Mouse (Mus musculus): ENCODE measurements around the gene Fibcd1. TPM values are rescaled to one million over a fixed set of nuclear protein-coding genes. Genes with fewer than 3 reads are reported as not detected.

The Fibcd1 gene
- 5.3 and 6.9 TPM in 2 replicates for polyA plus RNA-seq (2016; fragmentation: Nextera tagmentation; extraction: Ambion mirVana)

- peaks cover 37% of the 10 kb centered on the region for H3K4me1 ChIP-seq
- under 1% methylated on average over 81 of the region's 88 CpGs for WGBS
- no peaks in the 10 kb centered on the region for H3K36me3 ChIP-seq
- no peak for ATAC-seq (ENCODE audit: low FRiP score, low read depth)
- H3K4me2 ChIP-seq (replicated peaks): peak within 1 kb of the TSS; percentile 91
- H3K4me3 ChIP-seq: peak within 1 kb of the TSS; percentile 54
- no peaks in the 10 kb centered on the region for H3K9me3 ChIP-seq
- H3K9ac ChIP-seq (replicated peaks): peak within 1 kb of the TSS; percentile 59
- H3K27me3 ChIP-seq: peaks cover 69% of the 10 kb centered on the region
- no peak within 1 kb of the TSS for H3K27ac ChIP-seq (replicated peaks)
Observed at GRCm38 (mm10) chr2:31845896-31846691, at the start of gene Fibcd1. Fibcd1 (minus strand) TSS chr2:31846005.

GRCm38 (mm10) chr2:31894221-31894870, 48.5 kb upstream of the Fibcd1 start:
- Histone ChIP-seq H3K4me2 (replicated peaks) (no peak overlapping the region), H3K4me3 (no peak overlapping the region), H3K9me3 (no peaks in the 10 kb centered on the region), H3K27me3 (peaks cover 7% of the 10 kb centered on the region), H3K9ac (replicated peaks) (no peak overlapping the region), H3K4me1 (peaks cover 4% of the 10 kb centered on the region; the same call in 1 of the 2 replicates), H3K36me3 (no peaks in the 10 kb centered on the region), H3K27ac (replicated peaks) (no peak overlapping the region)
- 56% methylated on average over 13 of the region's 13 CpGs for WGBS
- ATAC-seq (ENCODE audit: low FRiP score, low read depth): no peak

- no peak overlapping the region for H3K4me2 ChIP-seq (replicated peaks)
- H3K27ac ChIP-seq (replicated peaks): no peak overlapping the region
- H3K4me1 ChIP-seq: peaks cover 4% of the 10 kb centered on the region; the same call in 1 of the 2 replicates
- peaks cover 18% of the 10 kb centered on the region for H3K27me3 ChIP-seq
- WGBS: 73% methylated on average over 10 of the region's 10 CpGs
- H3K9me3 ChIP-seq: no peaks in the 10 kb centered on the region
- H3K9ac ChIP-seq (replicated peaks): no peak overlapping the region
- ATAC-seq (ENCODE audit: low FRiP score, low read depth): no peak
- no peaks in the 10 kb centered on the region for H3K36me3 ChIP-seq
- no peak overlapping the region for H3K4me3 ChIP-seq
Observed at GRCm38 (mm10) chr2:31893110-31893669, 47.4 kb upstream of the Fibcd1 start.

- no peak overlapping the region for H3K4me3 ChIP-seq
- H3K27me3 ChIP-seq: peaks cover 38% of the 10 kb centered on the region
- H3K36me3 ChIP-seq: no peaks in the 10 kb centered on the region
- 80% methylated on average over 2 of the region's 2 CpGs for WGBS
- H3K27ac ChIP-seq (replicated peaks): no peak overlapping the region
- H3K9ac ChIP-seq (replicated peaks): no peak overlapping the region
- H3K4me2 ChIP-seq (replicated peaks): no peak overlapping the region
- no peaks in the 10 kb centered on the region for H3K9me3 ChIP-seq
- H3K4me1 ChIP-seq: peaks cover 9% of the 10 kb centered on the region; the same call in 1 of the 2 replicates
- no peak for ATAC-seq (ENCODE audit: low FRiP score, low read depth)
Observed at GRCm38 (mm10) chr2:31891219-31891618, 45.4 kb upstream of the Fibcd1 start.

- H3K4me3 ChIP-seq: no peak overlapping the region
- H3K9ac ChIP-seq (replicated peaks): no peak overlapping the region
- H3K9me3 ChIP-seq: no peaks in the 10 kb centered on the region
- H3K27me3 ChIP-seq: peaks cover 61% of the 10 kb centered on the region
- no peaks in the 10 kb centered on the region for H3K36me3 ChIP-seq
- 36% methylated on average over 1 of the region's 1 CpGs for WGBS
- no peak overlapping the region for H3K4me2 ChIP-seq (replicated peaks)
- ATAC-seq (ENCODE audit: low FRiP score, low read depth): no peak
- 0 out of 2 replicates have a peak, but pooled peaks cover 5% of the 10 kb centered on the region for H3K4me1 ChIP-seq
- no peak overlapping the region for H3K27ac ChIP-seq (replicated peaks)
Observed at GRCm38 (mm10) chr2:31888871-31889270, 43.1 kb upstream of the Fibcd1 start.

- no peak for ATAC-seq (ENCODE audit: low FRiP score, low read depth)
- H3K27me3 ChIP-seq: peaks cover 80% of the 10 kb centered on the region
- 6% methylated on average over 26 of the region's 26 CpGs for WGBS
Observed at GRCm38 (mm10) chr2:31887030-31887429, 41.2 kb upstream of the Fibcd1 start, which contains the start of gene Lamc3. Lamc3 (plus strand) TSS chr2:31887291.

GRCm38 (mm10) chr2:31884806-31885205, 39.0 kb upstream of the Fibcd1 start:
- Histone ChIP-seq H3K4me3 (no peak overlapping the region), H3K27me3 (peaks cover 94% of the 10 kb centered on the region), H3K4me1 (peaks cover 12% of the 10 kb centered on the region; the same call in 1 of the 2 replicates), H3K36me3 (no peaks in the 10 kb centered on the region), H3K9me3 (no peaks in the 10 kb centered on the region), H3K4me2 (replicated peaks) (no peak overlapping the region), H3K9ac (replicated peaks) (no peak overlapping the region), H3K27ac (replicated peaks) (no peak overlapping the region)
- 24% methylated on average over 6 of the region's 6 CpGs for WGBS
- no peak for ATAC-seq (ENCODE audit: low FRiP score, low read depth)

More at GRCm38 (mm10) chr2:31887030-31887429, 41.2 kb upstream of the Fibcd1 start, which contains the start of gene Lamc3:
- H3K4me3 ChIP-seq: peak within 1 kb of the TSS; percentile 21; the same call in 1 of the 2 replicates
- no peaks in the 10 kb centered on the region for H3K9me3 ChIP-seq
- H3K27ac ChIP-seq (replicated peaks): no peak within 1 kb of the TSS
- H3K4me2 ChIP-seq (replicated peaks): peak within 1 kb of the TSS; percentile 30
- H3K36me3 ChIP-seq: no peaks in the 10 kb centered on the region
- 0 out of 2 replicates have a peak, but pooled peaks cover 5% of the 10 kb centered on the region for H3K4me1 ChIP-seq
- H3K9ac ChIP-seq (replicated peaks): no peak within 1 kb of the TSS

GRCm38 (mm10) chr2:31883061-31883460, 37.3 kb upstream of the Fibcd1 start:
- no peak overlapping the region for H3K4me2 ChIP-seq (replicated peaks)
- H3K9me3 ChIP-seq: no peaks in the 10 kb centered on the region
- no peak overlapping the region for H3K4me3 ChIP-seq
- 24% methylated on average over 4 of the region's 4 CpGs for WGBS
- peaks cover 12% of the 10 kb centered on the region; the same call in 1 of the 2 replicates for H3K4me1 ChIP-seq
- ATAC-seq (ENCODE audit: low FRiP score, low read depth): no peak
- H3K27ac ChIP-seq (replicated peaks): no peak overlapping the region
- no peak overlapping the region for H3K9ac ChIP-seq (replicated peaks)
- H3K36me3 ChIP-seq: no peaks in the 10 kb centered on the region
- H3K27me3 ChIP-seq: peaks cover 78% of the 10 kb centered on the region

- H3K4me2 ChIP-seq (replicated peaks): no peak overlapping the region
- 7% methylated on average over 14 of the region's 14 CpGs for WGBS
- ATAC-seq (ENCODE audit: low FRiP score, low read depth): no peak
- no peak overlapping the region for H3K4me3 ChIP-seq
- H3K27ac ChIP-seq (replicated peaks): no peak overlapping the region
- H3K36me3 ChIP-seq: no peaks in the 10 kb centered on the region
- H3K4me1 ChIP-seq: peaks cover 12% of the 10 kb centered on the region; the same call in 1 of the 2 replicates
- H3K9me3 ChIP-seq: no peaks in the 10 kb centered on the region
- peaks cover 69% of the 10 kb centered on the region for H3K27me3 ChIP-seq
- H3K9ac ChIP-seq (replicated peaks): no peak overlapping the region
Observed at GRCm38 (mm10) chr2:31880868-31881267, 35.1 kb upstream of the Fibcd1 start.

GRCm38 (mm10) chr2:31878610-31879009, 32.8 kb upstream of the Fibcd1 start:
- ATAC-seq (ENCODE audit: low FRiP score, low read depth): no peak
- Histone ChIP-seq H3K27me3 (peaks cover 53% of the 10 kb centered on the region), H3K9ac (replicated peaks) (no peak overlapping the region), H3K4me3 (no peak overlapping the region), H3K9me3 (no peaks in the 10 kb centered on the region), H3K4me2 (replicated peaks) (no peak overlapping the region), H3K4me1 (peaks cover 21% of the 10 kb centered on the region; the same call in 1 of the 2 replicates), H3K36me3 (no peaks in the 10 kb centered on the region), H3K27ac (replicated peaks) (no peak overlapping the region)
- 88% methylated on average over 17 of the region's 17 CpGs for WGBS

GRCm38 (mm10) chr2:31876446-31876845, 30.6 kb upstream of the Fibcd1 start:
- no peak overlapping the region for H3K9ac ChIP-seq (replicated peaks)
- 14% methylated on average over 12 of the region's 12 CpGs for WGBS
- no peak overlapping the region for H3K4me3 ChIP-seq
- peaks cover 21% of the 10 kb centered on the region; the same call in 1 of the 2 replicates for H3K4me1 ChIP-seq
- ATAC-seq (ENCODE audit: low FRiP score, low read depth): no peak
- peaks cover 32% of the 10 kb centered on the region for H3K27me3 ChIP-seq
- H3K4me2 ChIP-seq (replicated peaks): peak overlapping the region; percentile 8; the same call in 1 of the 2 replicates
- H3K9me3 ChIP-seq: 0 out of 2 replicates have a peak, but pooled peaks cover 6% of the 10 kb centered on the region
- 0 out of 2 replicates have a peak overlapping the region, but pooled peaks have one; percentile 36 for H3K27ac ChIP-seq (replicated peaks)
- no peaks in the 10 kb centered on the region for H3K36me3 ChIP-seq
